25 mouse cellular contexts compared by ENCODE assay signal in the genomic region with DNA sequence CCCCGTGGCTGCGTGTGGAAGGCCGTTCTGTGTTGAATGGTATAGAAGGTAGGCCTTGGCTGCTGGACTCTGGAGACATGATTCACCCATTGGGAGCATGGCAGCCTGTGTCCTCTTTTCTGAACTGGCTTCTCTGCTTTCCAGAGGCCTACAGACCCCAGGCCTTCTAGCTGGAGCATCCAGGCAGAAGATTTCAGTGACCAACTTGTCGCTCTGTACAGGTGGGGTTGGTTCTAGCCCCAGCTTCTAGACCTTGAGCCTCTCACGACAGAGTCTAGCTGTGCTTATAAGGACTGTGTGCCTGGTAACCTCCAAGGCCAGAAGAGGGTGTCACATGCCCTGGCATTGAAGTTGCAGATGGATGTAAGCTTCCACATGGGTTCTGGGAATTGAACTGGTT. TPM values are rescaled to one million over a fixed set of nuclear protein-coding genes. Genes with fewer than 3 reads are reported as not detected.
DNase-seq lines count a peak whose midpoint lies in the region; ATAC-seq lines count a peak whose summit lies in the region.
"Had no signal": no experiment of that assay in that cellular context is flagged by ENCODE, and none has a peak within 500 bp of the region (broad histone marks: within the 10 kb centered on the region; RNA-seq: fewer than 3 reads in every experiment).

No protein-coding gene starts in this region.

- intact Hi-C loops in heart, postnatal 10 days (cut with DNase I), result no loop called here

- peaks cover 31% of the 10 kb centered on the region for H3K36me3 ChIP-seq in liver, embryonic 12.5 days
- H3K36me3 ChIP-seq in liver, embryonic 11.5 days (ENCODE audit: control insufficient read depth, insufficient read depth, low read length), result 0 out of 2 replicates have a peak, but pooled peaks cover 3% of the 10 kb centered on the region
- 0 out of 2 replicates have a peak, but pooled peaks cover 10% of the 10 kb centered on the region for H3K36me3 ChIP-seq in liver, embryonic 15.5 days (replicated peaks)
- H3K36me3 ChIP-seq in liver, embryonic 16.5 days (ENCODE audit: control insufficient read depth, insufficient read depth), result no peaks in the 10 kb centered on the region

- no peaks in the 10 kb centered on the region for H3K27me3 ChIP-seq in liver, embryonic 12.5 days (replicated peaks)
- no peaks in the 10 kb centered on the region for H3K27me3 ChIP-seq in liver, embryonic 11.5 days (replicated peaks; ENCODE audit: control insufficient read depth, insufficient read depth, low read length)
- no peaks in the 10 kb centered on the region for H3K27me3 ChIP-seq in liver, embryonic 15.5 days
- H3K27me3 ChIP-seq in liver, embryonic 16.5 days (ENCODE audit: control insufficient read depth, insufficient read depth, low read depth, low read length), result no peaks in the 10 kb centered on the region
- H3K27me3 ChIP-seq: CH12.LX; embryonic facial prominence, embryonic 12.5 days; Patski had no signal

- ATAC-seq in liver, embryonic 12.5 days, result no peak
- ATAC-seq in liver, embryonic 11.5 days (replicated peaks; ENCODE audit: low FRiP score), result no peak
- ATAC-seq in liver, embryonic 15.5 days (ENCODE audit: insufficient read depth), result no peak
- no peak for ATAC-seq in liver, embryonic 16.5 days (ENCODE audit: low read depth)
- ATAC-seq: activated CD4-positive, CD25-positive, alpha-beta regulatory T cell, adult 4 months; CD4-positive, CD25-positive, alpha-beta regulatory T cell, adult 4 months; forebrain, embryonic 14.5 days; forebrain, embryonic 16.5 days; Patski had no signal

- peak; percentile 81 for DNase-seq in heart, adult 11 months
- DNase-seq in heart, postnatal 10 days, result no peak
- no peak for DNase-seq in liver, embryonic 11.5 days (ENCODE audit: low spot score)
- no peak for DNase-seq in liver
- no peak for DNase-seq in thymus, postnatal 14 days
- DNase-seq: adrenal gland, adult 2 months; adrenal gland, postnatal 10 days; adrenal gland, postnatal 25 days; B cell, adult 2 months; cerebellum, adult 11-12 months; cerebellum, adult 2 months; cerebellum, adult 9-10 months; cerebellum, postnatal 10 days; cerebellum, postnatal 25 days had no signal

- H3K4me3 ChIP-seq in liver, embryonic 12.5 days, result no peak overlapping the region
- H3K4me3 ChIP-seq in liver, embryonic 11.5 days (ENCODE audit: low read depth, low read length), result no peak overlapping the region
- no peak overlapping the region for H3K4me3 ChIP-seq in liver, embryonic 15.5 days (replicated peaks)
- no peak overlapping the region for H3K4me3 ChIP-seq in liver, embryonic 16.5 days (ENCODE audit: low read depth, low read length)
- H3K4me3 ChIP-seq: embryonic facial prominence, embryonic 10.5 days; embryonic facial prominence, embryonic 12.5 days had no signal

- WGBS in liver, embryonic 12.5 days (ENCODE audit: insufficient replicate concordance), result 89% methylated on average over 5 of the region's 5 CpGs
- 88% methylated on average over 5 of the region's 5 CpGs for WGBS in liver, embryonic 11.5 days
- WGBS in liver, embryonic 15.5 days (ENCODE audit: insufficient replicate concordance), result 86% methylated on average over 5 of the region's 5 CpGs
- WGBS in liver, embryonic 16.5 days (ENCODE audit: insufficient replicate concordance), result 85% methylated on average over 5 of the region's 5 CpGs

- peaks cover 51% of the 10 kb centered on the region for H3K4me1 ChIP-seq in liver, embryonic 12.5 days
- peaks cover 12% of the 10 kb centered on the region for H3K4me1 ChIP-seq in liver, embryonic 11.5 days (replicated peaks; ENCODE audit: control insufficient read depth, insufficient read depth, low read length)
- peaks cover 45% of the 10 kb centered on the region for H3K4me1 ChIP-seq in liver, embryonic 15.5 days (replicated peaks)
- H3K4me1 ChIP-seq in liver, embryonic 16.5 days (ENCODE audit: control insufficient read depth, low read depth, low read length), result peaks cover 25% of the 10 kb centered on the region
- H3K4me1 ChIP-seq: embryonic facial prominence, embryonic 10.5 days; embryonic facial prominence, embryonic 12.5 days had no signal

- H3K27ac ChIP-seq in liver, embryonic 12.5 days, result 0 out of 2 replicates have a peak overlapping the region, but pooled peaks have one; percentile 12
- no peak overlapping the region for H3K27ac ChIP-seq in liver, embryonic 11.5 days (ENCODE audit: low read depth, low read length)
- peak overlapping the region; percentile 70 for H3K27ac ChIP-seq in liver, embryonic 15.5 days (replicated peaks)
- peak overlapping the region; percentile 38; the same call in 1 of the 2 replicates for H3K27ac ChIP-seq in liver, embryonic 16.5 days (ENCODE audit: low read length)
- H3K27ac ChIP-seq: embryonic facial prominence, embryonic 10.5 days; embryonic facial prominence, embryonic 12.5 days had no signal

- H3K4me2 ChIP-seq in liver, embryonic 12.5 days, result no peak overlapping the region
- H3K4me2 ChIP-seq in liver, embryonic 11.5 days, result no peak overlapping the region
- no peak overlapping the region for H3K4me2 ChIP-seq in liver, embryonic 15.5 days
- no peak overlapping the region for H3K4me2 ChIP-seq in liver, embryonic 16.5 days (ENCODE audit: low read depth, low read length)
- H3K4me2 ChIP-seq: embryonic facial prominence, embryonic 12.5 days had no signal

- H3K9ac ChIP-seq in liver, embryonic 12.5 days, result no peak overlapping the region
- no peak overlapping the region for H3K9ac ChIP-seq in liver, embryonic 11.5 days (ENCODE audit: low read depth, low read length)
- H3K9ac ChIP-seq in liver, embryonic 15.5 days, result no peak overlapping the region
- H3K9ac ChIP-seq in liver, embryonic 16.5 days (ENCODE audit: low read depth, low read length), result no peak overlapping the region
- H3K9ac ChIP-seq: embryonic facial prominence, embryonic 12.5 days had no signal

- no peaks in the 10 kb centered on the region for H3K9me3 ChIP-seq in liver, embryonic 12.5 days (replicated peaks)
- no peaks in the 10 kb centered on the region for H3K9me3 ChIP-seq in liver, embryonic 11.5 days (ENCODE audit: control insufficient read depth, low read length)
- H3K9me3 ChIP-seq in liver, embryonic 15.5 days (replicated peaks), result no peaks in the 10 kb centered on the region
- no peaks in the 10 kb centered on the region for H3K9me3 ChIP-seq in liver, embryonic 16.5 days (replicated peaks; ENCODE audit: control insufficient read depth, low read length)
- H3K9me3 ChIP-seq: embryonic facial prominence, embryonic 10.5 days; embryonic facial prominence, embryonic 12.5 days had no signal

RNA-seq across cellular contexts. Expression of a gene that starts 13.6 kb away (rescaled TPM):
- total RNA-seq in heart, postnatal 10 days (2021), result 10 to 100 TPM; 14.7 to 16.4 TPM
- 131 and 137 TPM in 2 replicates for polyA plus RNA-seq in liver, embryonic 12.5 days (2016; fragmentation: Nextera tagmentation; extraction: Ambion mirVana)
- polyA plus RNA-seq in liver, embryonic 11.5 days (2014; fragmentation: Nextera tagmentation; extraction: Ambion mirVana), result 143 and 172 TPM in 2 replicates
- 68.8 and 70.2 TPM in 2 replicates for polyA plus RNA-seq in liver, embryonic 15.5 days (2015; fragmentation: Nextera tagmentation; extraction: Ambion mirVana)
- polyA plus RNA-seq in liver, embryonic 16.5 days (2015; fragmentation: Nextera tagmentation; extraction: Ambion mirVana), result 59.4 and 63.0 TPM in 2 replicates

RNA-seq across cellular contexts. Expression of a gene that starts 56.2 kb away (rescaled TPM):
- total RNA-seq in heart, postnatal 10 days (2021), result 10 to 100 TPM; 12.5 to 13.9 TPM
- polyA plus RNA-seq in liver, embryonic 12.5 days (2016; fragmentation: Nextera tagmentation; extraction: Ambion mirVana), result 14.5 and 15.1 TPM in 2 replicates
- 16.2 and 17.5 TPM in 2 replicates for polyA plus RNA-seq in liver, embryonic 11.5 days (2014; fragmentation: Nextera tagmentation; extraction: Ambion mirVana)
- 17.4 and 18.6 TPM in 2 replicates for polyA plus RNA-seq in liver, embryonic 15.5 days (2015; fragmentation: Nextera tagmentation; extraction: Ambion mirVana)
- polyA plus RNA-seq in liver, embryonic 16.5 days (2015; fragmentation: Nextera tagmentation; extraction: Ambion mirVana), result 19.6 and 22.6 TPM in 2 replicates

RNA-seq across cellular contexts. Expression of a gene that starts 56.7 kb away (rescaled TPM):
- 10 to 100 TPM; 10.5 to 16.1 TPM for total RNA-seq in heart, postnatal 10 days (2021)
- polyA plus RNA-seq in liver, embryonic 12.5 days (2016; fragmentation: Nextera tagmentation; extraction: Ambion mirVana), result 20.9 and 23.1 TPM in 2 replicates
- polyA plus RNA-seq in liver, embryonic 11.5 days (2014; fragmentation: Nextera tagmentation; extraction: Ambion mirVana), result 33.0 and 40.0 TPM in 2 replicates
- 14.3 and 14.4 TPM in 2 replicates for polyA plus RNA-seq in liver, embryonic 15.5 days (2015; fragmentation: Nextera tagmentation; extraction: Ambion mirVana)
- 12.6 and 13.2 TPM in 2 replicates for polyA plus RNA-seq in liver, embryonic 16.5 days (2015; fragmentation: Nextera tagmentation; extraction: Ambion mirVana)
